Mouse (Mus musculus) midbrain, embryonic 14.5 days (tissue): ENCODE measurements at regions not wholly inside any gene's neighbourhood (a gene's known extent, or its start where the extent isn't known, plus 50 kb on each side); places are given as distances from the start of the nearest gene placed in this dataset.

Experiments
- ATAC-seq: fragments of 200-750 bp; cut with Nextera tagmentation; 2 replicates; pipeline ENCODE4 v1.8.0; 2017; ENCODE audit warnings: moderate number of reproducible peaks, moderate library complexity; ENCODE audit not compliant: low FRiP score, low TSS enrichment
- DNase-seq: peaks from one replicate; pipeline ENCODE4 v3.0.0-alpha.2; 2015
- H3K27ac ChIP-seq: fragments of 300-500 bp; sonication (generic); replicated peaks from 2 replicates; pipeline ENCODE4 v1.5.1; 2014; ENCODE audit warnings: mild to moderate bottlenecking, low read depth, low read length, moderate library complexity
- H3K27me3 ChIP-seq: fragments of 300-500 bp; sonication (generic); 2 replicates; pipeline ENCODE4 v1.6.1; 2014; ENCODE audit warnings: low read length, control low read depth, mixed read lengths; ENCODE audit not compliant: control insufficient read depth, insufficient read depth
- H3K36me3 ChIP-seq: fragments of 300-500 bp; sonication (generic); 2 replicates; pipeline ENCODE4 v1.6.1; 2014; ENCODE audit warnings: low read length, control low read depth; ENCODE audit not compliant: control insufficient read depth, insufficient read depth
- H3K4me1 ChIP-seq: fragments of 300-500 bp; sonication (generic); 2 replicates; pipeline ENCODE4 v1.6.1; 2014; ENCODE audit warnings: mild to moderate bottlenecking, antibody characterized with exemption, low read length, control low read depth; ENCODE audit not compliant: control insufficient read depth, insufficient read depth
- H3K4me2 ChIP-seq: fragments of 300-500 bp; sonication (generic); 2 replicates; pipeline ENCODE4 v1.6.1; 2014; ENCODE audit warnings: mild to moderate bottlenecking, low read length, moderate library complexity
- H3K4me3 ChIP-seq: fragments of 300-500 bp; sonication (generic); replicated peaks from 2 replicates; pipeline ENCODE4 v1.5.1; 2014; ENCODE audit warnings: low read depth, low read length
- H3K9ac ChIP-seq: fragments of 300-500 bp; sonication (generic); replicated peaks from 2 replicates; pipeline ENCODE4 v1.6.1; 2014; ENCODE audit warnings: mild to moderate bottlenecking, low read length, moderate library complexity
- H3K9me3 ChIP-seq: fragments of 300-500 bp; sonication (generic); 2 replicates; pipeline ENCODE4 v1.6.1; 2016; ENCODE audit warnings: low read length, control low read depth, mixed read lengths; ENCODE audit not compliant: control insufficient read depth
- WGBS: fragments of 180-500 bp; shearing (Covaris S2); extraction: QIAGEN DNeasy Blood & Tissue Kit; methylation state at CpG from one replicate; pipeline ENCODE4 v1.1.7; 2014; 5-methylcytosine and 5-hydroxymethylcytosine counted together

DNA sequence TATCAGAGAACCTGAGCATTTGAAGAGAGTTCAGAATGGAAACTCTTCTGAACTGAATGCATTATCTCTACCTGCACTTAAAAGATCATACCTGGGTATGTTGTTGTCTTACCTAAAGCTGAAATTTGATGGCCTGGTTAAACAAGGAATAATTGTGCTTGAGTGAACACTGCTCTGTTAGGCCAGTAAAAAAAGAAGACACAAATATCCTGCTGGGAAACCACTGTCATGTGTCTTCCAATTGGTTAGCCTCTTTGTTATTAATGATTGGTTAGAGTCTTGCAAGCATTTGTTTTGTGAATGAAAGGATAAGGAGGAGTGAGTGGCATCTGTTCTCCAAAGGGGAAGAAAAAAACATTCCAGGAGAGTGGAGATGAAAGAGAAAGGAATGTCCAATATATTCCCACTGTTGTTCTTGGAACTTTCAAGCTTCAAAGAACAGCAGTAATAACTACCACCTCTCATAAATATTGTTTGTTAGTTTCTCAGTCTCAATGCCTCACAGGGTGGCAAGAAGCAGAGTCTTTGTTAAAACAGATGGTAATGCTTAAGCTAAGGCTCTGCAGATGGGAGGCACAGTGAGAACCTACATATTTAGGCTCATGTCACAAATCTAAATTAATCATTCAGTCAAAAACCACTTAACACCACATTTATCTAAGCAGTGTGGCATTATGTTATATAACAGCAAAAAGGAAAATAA, 165.5 kb downstream of the Dsel start:
- H3K27me3 ChIP-seq, result no peaks in the 10 kb centered on the region
- DNase-seq (no peak), ATAC-seq (no peak)
- H3K4me2 ChIP-seq, result no peak overlapping the region
- H3K9ac ChIP-seq, result no peak overlapping the region
- H3K4me1 ChIP-seq, result no peaks in the 10 kb centered on the region
- no peaks in the 10 kb centered on the region for H3K36me3 ChIP-seq
- no peak overlapping the region for H3K4me3 ChIP-seq
- no peaks in the 10 kb centered on the region for H3K9me3 ChIP-seq
- H3K27ac ChIP-seq, result no peak overlapping the region

DNA sequence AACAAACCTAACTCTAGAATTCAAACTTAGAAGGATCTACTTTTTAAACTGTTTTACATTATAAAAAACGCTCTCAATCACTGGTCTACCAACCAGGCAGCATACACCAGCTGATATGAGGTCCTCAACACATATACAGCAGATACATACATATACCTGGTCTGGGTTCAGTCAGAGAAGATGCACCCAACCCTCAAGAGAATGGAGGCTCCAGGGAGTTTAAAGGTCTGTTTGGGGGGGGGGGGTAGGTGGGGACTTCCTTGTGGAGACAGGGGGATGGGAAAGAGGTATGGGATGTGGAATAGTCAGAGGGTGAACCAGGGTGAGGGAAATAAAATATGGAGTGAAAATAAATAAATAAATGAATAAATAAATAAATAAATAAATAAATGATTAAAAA, 203.8 kb downstream of the Dsel start:
- Histone ChIP-seq H3K4me3 (no peak overlapping the region), H3K4me1 (no peaks in the 10 kb centered on the region), H3K27me3 (no peaks in the 10 kb centered on the region), H3K4me2 (no peak overlapping the region), H3K27ac (no peak overlapping the region), H3K9me3 (no peaks in the 10 kb centered on the region), H3K36me3 (no peaks in the 10 kb centered on the region), H3K9ac (no peak overlapping the region)
- DNase-seq (no peak), ATAC-seq (no peak)
- 93% methylated on average over 1 of the region's 1 CpGs for WGBS

DNA sequence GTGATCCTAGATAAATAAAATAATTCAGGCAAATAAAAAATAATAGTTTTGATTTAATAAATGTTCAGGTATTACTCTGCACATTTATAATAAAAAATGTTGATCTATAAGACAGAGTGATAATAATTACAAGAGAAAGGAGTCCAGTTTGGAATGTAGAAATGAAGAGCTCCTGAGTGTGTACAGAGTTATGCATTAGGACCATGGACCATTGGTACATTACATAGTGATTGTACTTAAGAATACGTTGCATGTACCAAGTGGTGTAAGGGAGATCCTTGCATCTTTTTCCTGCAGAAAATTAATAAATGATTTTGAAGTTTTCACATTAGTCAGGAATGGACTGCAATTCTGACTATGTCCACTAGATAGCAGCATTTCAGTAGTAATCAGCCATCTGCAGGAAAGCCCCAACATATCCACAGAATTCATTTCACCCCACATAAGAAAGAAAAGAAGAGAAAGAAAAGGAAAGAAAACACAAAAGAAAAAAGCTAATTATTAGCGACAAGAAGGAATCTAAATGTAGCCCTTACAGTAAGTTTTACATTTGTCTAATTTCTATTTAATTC, 204.5 kb downstream of the Dsel start:
- ATAC-seq (peak; percentile 66), DNase-seq (peak; percentile 87)
- Histone ChIP-seq H3K9ac (no peak overlapping the region), H3K9me3 (no peaks in the 10 kb centered on the region), H3K4me1 (no peaks in the 10 kb centered on the region), H3K27me3 (no peaks in the 10 kb centered on the region), H3K27ac (no peak overlapping the region), H3K4me3 (no peak overlapping the region), H3K4me2 (no peak overlapping the region), H3K36me3 (no peaks in the 10 kb centered on the region)
- 2% methylated on average over 2 of the region's 2 CpGs for WGBS

DNA sequence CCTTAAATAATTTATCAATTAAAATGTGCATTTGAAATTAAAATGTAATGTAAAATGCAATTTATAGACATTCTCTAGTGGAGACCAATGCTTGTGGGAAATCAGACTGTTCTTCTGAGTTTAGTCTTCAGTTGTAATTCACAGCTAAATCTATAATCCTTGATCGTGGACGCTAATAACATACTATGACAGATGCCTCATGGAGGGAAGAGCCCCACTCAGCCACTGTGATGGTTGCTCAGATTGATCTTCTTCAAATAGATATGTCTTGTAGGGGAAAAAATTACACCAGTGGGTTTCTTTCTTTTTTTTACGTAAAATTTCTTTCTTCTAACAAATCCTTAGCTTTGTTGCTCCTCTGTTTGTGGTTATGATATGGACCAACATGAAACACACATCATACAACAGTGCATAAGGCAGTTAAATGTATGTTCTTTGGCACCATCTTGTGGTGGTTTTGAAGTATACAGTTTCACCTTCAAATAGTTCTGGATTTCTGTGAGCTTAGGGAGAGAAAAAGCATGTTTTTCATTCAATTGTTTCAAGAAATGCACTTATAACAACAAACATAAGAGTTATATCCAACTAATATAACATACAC, 230.8 kb downstream of the Dsel start:
- DNase-seq (peak; percentile 89), ATAC-seq (peak; percentile 89; the same call in 1 of the 2 replicates)
- H3K4me3 ChIP-seq, result no peak overlapping the region
- no peaks in the 10 kb centered on the region for H3K36me3 ChIP-seq
- WGBS, result 45% methylated on average over 3 of the region's 3 CpGs
- H3K27ac ChIP-seq, result no peak overlapping the region
- no peak overlapping the region for H3K9ac ChIP-seq
- H3K9me3 ChIP-seq, result no peaks in the 10 kb centered on the region
- no peak overlapping the region for H3K4me2 ChIP-seq
- H3K27me3 ChIP-seq, result no peaks in the 10 kb centered on the region
- no peaks in the 10 kb centered on the region for H3K4me1 ChIP-seq
